Mouse (Mus musculus) inflammation-experienced regulatory T-cells, adult 6 months (primary cell): ENCODE results near the gene Gm20441. TPM values are rescaled to one million over a fixed set of nuclear protein-coding genes. Genes with fewer than 3 reads are reported as not detected.

Source experiments
- ATAC-seq: one replicate; pipeline ENCODE4 v1.8.0; 2017
- polyA plus RNA-seq, 3 experiments: library from polyadenylated mRNA; unstranded; fragments of 100-300 nt; shearing (Covaris generic); gene quantifications; one replicate each; pipeline ENCODE4 v1.2.1; 2017

The Gm20441 gene
- not detected for polyA plus RNA-seq

GRCm38 (mm10) chr10:75780769-75781578 is at the start of gene Gm20441, which contains the start of gene Gstt3:
TSS of gene Gm20441 (minus strand) at chr10:75780954.
TSS of gene Gstt3 (minus strand) at chr10:75781414.
- ATAC-seq, result peak; percentile 55

GRCm38 (mm10) chr10:75830275-75830670 is 49.5 kb upstream of the Gm20441 start:
- ATAC-seq, result no peak

GRCm38 (mm10) chr10:75829529-75830274 is 48.9 kb upstream of the Gm20441 start:
- ATAC-seq, result no peak

- no peak for ATAC-seq
These were observed 47.8 kb upstream of the Gm20441 start for GRCm38 (mm10) chr10:75828500-75828931.

GRCm38 (mm10) chr10:75827668-75828360 is 47.1 kb upstream of the Gm20441 start:
- ATAC-seq, result no peak

GRCm38 (mm10) chr10:75824530-75824929 is 43.8 kb upstream of the Gm20441 start:
- ATAC-seq, result no peak

GRCm38 (mm10) chr10:75823782-75824181 is 43.0 kb upstream of the Gm20441 start:
- no peak for ATAC-seq

- ATAC-seq, result no peak
These were observed 41.7 kb upstream of the Gm20441 start, which contains the start of gene Gstt4 for GRCm38 (mm10) chr10:75822443-75822842. TSS of gene Gstt4 (minus strand) at chr10:75822543.

GRCm38 (mm10) chr10:75819882-75820281 is 39.1 kb upstream of the Gm20441 start:
- ATAC-seq, result no peak

- no peak for ATAC-seq
These were observed 37.9 kb upstream of the Gm20441 start for GRCm38 (mm10) chr10:75818641-75819040.

- ATAC-seq, result no peak
These were observed 23.5 kb upstream of the Gm20441 start for GRCm38 (mm10) chr10:75804217-75804616.

GRCm38 (mm10) chr10:75798176-75798696 is 17.5 kb upstream of the Gm20441 start, which contains the start of gene Gstt1:
TSS of gene Gstt1 (minus strand) at chr10:75798584.
- peak; percentile 37 for ATAC-seq

- peak; percentile 70 for ATAC-seq
These were observed 16.9 kb upstream of the Gm20441 start for GRCm38 (mm10) chr10:75797619-75798175.

- no peak for ATAC-seq
These were observed 16.2 kb upstream of the Gm20441 start for GRCm38 (mm10) chr10:75796731-75797516.

GRCm38 (mm10) chr10:75794880-75795279 is 14.1 kb upstream of the Gm20441 start:
- ATAC-seq, result no peak

- no peak for ATAC-seq
These were observed 10.0 kb upstream of the Gm20441 start for GRCm38 (mm10) chr10:75790773-75791172.

- ATAC-seq, result no peak
These were observed 9.1 kb upstream of the Gm20441 start for GRCm38 (mm10) chr10:75789841-75790240.

GRCm38 (mm10) chr10:75789081-75789735 is 8.5 kb upstream of the Gm20441 start:
- no peak for ATAC-seq

GRCm38 (mm10) chr10:75788277-75788676 is 7.5 kb upstream of the Gm20441 start:
- no peak for ATAC-seq

GRCm38 (mm10) chr10:75785442-75785841 is 4.7 kb upstream of the Gm20441 start:
- ATAC-seq, result no peak
